Comparison of ENCODE assay signal across 7 mouse cellular contexts in the genomic region with DNA sequence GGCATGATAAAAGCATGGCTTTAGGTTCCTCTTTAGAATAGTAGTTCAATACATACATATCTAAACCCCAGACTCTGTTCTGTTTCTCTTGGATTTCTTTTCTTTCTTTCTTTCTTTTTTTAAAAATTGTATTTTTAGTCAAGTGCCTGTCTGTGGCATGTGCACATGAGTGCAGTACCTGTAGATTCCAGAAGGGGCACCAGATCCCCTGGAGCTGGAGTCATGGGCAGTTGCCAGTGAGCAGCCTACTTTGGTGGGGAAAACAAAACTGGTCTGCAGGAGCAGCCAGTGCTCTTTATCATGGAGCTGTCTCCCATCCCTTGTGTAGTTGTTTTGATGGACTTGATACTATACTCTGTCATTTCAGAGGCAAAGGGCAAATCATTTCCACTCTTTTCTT. TPM values are rescaled to one million over a fixed set of nuclear protein-coding genes. Genes with fewer than 3 reads are reported as not detected.
DNase-seq lines count a peak whose midpoint lies in the region; ATAC-seq lines count a peak whose summit lies in the region.

No protein-coding gene starts in this region.

- H3K27ac ChIP-seq in embryonic facial prominence, embryonic 10.5 days (replicated peaks) = no peak overlapping the region
- no peak overlapping the region for H3K27ac ChIP-seq in midbrain, embryonic 16.5 days (ENCODE audit: low read length)

- no peak overlapping the region for H3K9ac ChIP-seq in midbrain, embryonic 16.5 days (ENCODE audit: low read depth, low read length)

- peak; percentile 48 for DNase-seq in kidney, adult 9 months
- DNase-seq in kidney, adult 18-20 months = no peak
- DNase-seq in thymus, postnatal 14 days = peak; percentile 42
- DNase-seq in thymus, postnatal 0 days (ENCODE audit: low spot score) = no peak
- DNase-seq in embryonic facial prominence, embryonic 10.5 days (ENCODE audit: low spot score) = peak; percentile 33
- DNase-seq in ovary, postnatal 10 days (ENCODE audit: low spot score) = no peak

- H3K27me3 ChIP-seq in embryonic facial prominence, embryonic 10.5 days (replicated peaks; ENCODE audit: low read depth, poor library complexity, severe bottlenecking) = peaks cover 24% of the 10 kb centered on the region
- no peaks in the 10 kb centered on the region for H3K27me3 ChIP-seq in midbrain, embryonic 16.5 days (ENCODE audit: control insufficient read depth, insufficient read depth, low read depth, low read length)

- H3K36me3 ChIP-seq in embryonic facial prominence, embryonic 10.5 days (replicated peaks) = no peaks in the 10 kb centered on the region
- no peaks in the 10 kb centered on the region for H3K36me3 ChIP-seq in midbrain, embryonic 16.5 days (ENCODE audit: control insufficient read depth, insufficient read depth, low read length)

- H3K4me3 ChIP-seq in embryonic facial prominence, embryonic 10.5 days = no peak overlapping the region
- no peak overlapping the region for H3K4me3 ChIP-seq in midbrain, embryonic 16.5 days (ENCODE audit: low read depth, low read length)

- ATAC-seq in midbrain, embryonic 16.5 days = no peak

- H3K9me3 ChIP-seq in embryonic facial prominence, embryonic 10.5 days = no peaks in the 10 kb centered on the region
- H3K9me3 ChIP-seq in midbrain, embryonic 16.5 days (replicated peaks; ENCODE audit: control insufficient read depth, low read length, poor library complexity, severe bottlenecking) = no peaks in the 10 kb centered on the region

- peaks cover 22% of the 10 kb centered on the region for H3K4me1 ChIP-seq in embryonic facial prominence, embryonic 10.5 days
- peaks cover 4% of the 10 kb centered on the region; the same call in 1 of the 2 replicates for H3K4me1 ChIP-seq in midbrain, embryonic 16.5 days (ENCODE audit: control insufficient read depth, insufficient read depth, low read length)

- H3K4me2 ChIP-seq in midbrain, embryonic 16.5 days (ENCODE audit: low read length) = no peak overlapping the region

RNA-seq across cellular contexts. Expression of a gene that starts 28.2 kb away (rescaled TPM):
- polyA plus RNA-seq in thymus, postnatal 0 days (2015; fragmentation: Nextera tagmentation; extraction: Ambion mirVana) = 95.6 and 102 TPM in 2 replicates
- polyA plus RNA-seq in embryonic facial prominence, embryonic 10.5 days (2016; fragmentation: Nextera tagmentation; extraction: Ambion mirVana) = 91.9 and 96.9 TPM in 2 replicates
- polyA plus RNA-seq in midbrain, embryonic 16.5 days (2015; fragmentation: Nextera tagmentation; extraction: Ambion mirVana) = 128 and 133 TPM in 2 replicates

RNA-seq across cellular contexts. Expression of a gene that starts 28.9 kb away (rescaled TPM):
- polyA plus RNA-seq in thymus, postnatal 0 days (2015; fragmentation: Nextera tagmentation; extraction: Ambion mirVana) = 0.12 and 0.30 TPM in 2 replicates
- polyA plus RNA-seq in embryonic facial prominence, embryonic 10.5 days (2016; fragmentation: Nextera tagmentation; extraction: Ambion mirVana) = not detected in 2 replicates
- 0.15 and 0.18 TPM in 2 replicates for polyA plus RNA-seq in midbrain, embryonic 16.5 days (2015; fragmentation: Nextera tagmentation; extraction: Ambion mirVana)

RNA-seq across cellular contexts. Expression of a gene that starts 40.4 kb away (rescaled TPM):
- polyA plus RNA-seq in thymus, postnatal 0 days (2015; fragmentation: Nextera tagmentation; extraction: Ambion mirVana) = 0.79 and 0.80 TPM in 2 replicates
- polyA plus RNA-seq in embryonic facial prominence, embryonic 10.5 days (2016; fragmentation: Nextera tagmentation; extraction: Ambion mirVana) = 0.92 and 1.2 TPM in 2 replicates
- 7.2 and 9.9 TPM in 2 replicates for polyA plus RNA-seq in midbrain, embryonic 16.5 days (2015; fragmentation: Nextera tagmentation; extraction: Ambion mirVana)

Comparison
In these comparisons a context has a peak if more than half of its experiments do, and no peak if none do; other contexts are left out.
1. DNase-seq: peak in kidney, adult 9 months (single experiment), thymus, postnatal 14 days (single experiment) and embryonic facial prominence, embryonic 10.5 days (single experiment); none in kidney, adult 18-20 months (single experiment), thymus, postnatal 0 days (single experiment) and ovary, postnatal 10 days (single experiment).